Mouse (Mus musculus) bone marrow, adult 2 months (tissue): ENCODE data around the gene Fdxr.

Source experiments
- CTCF ChIP-seq: fragments of 200-500 bp; IDR thresholded peaks from 2 replicates; pipeline ENCODE4 v1.5.1; 2011; ENCODE audit warnings: low read length, control low read depth; ENCODE audit not compliant: control insufficient read depth, insufficient read depth
- POLR2A ChIP-seq: fragments of 200-500 bp; IDR thresholded peaks from 2 replicates; pipeline ENCODE4 v1.6.1; 2011; ENCODE audit warnings: low read depth, mild to moderate bottlenecking, control low read depth, low read length, borderline replicate concordance; ENCODE audit not compliant: control insufficient read depth

DNA sequence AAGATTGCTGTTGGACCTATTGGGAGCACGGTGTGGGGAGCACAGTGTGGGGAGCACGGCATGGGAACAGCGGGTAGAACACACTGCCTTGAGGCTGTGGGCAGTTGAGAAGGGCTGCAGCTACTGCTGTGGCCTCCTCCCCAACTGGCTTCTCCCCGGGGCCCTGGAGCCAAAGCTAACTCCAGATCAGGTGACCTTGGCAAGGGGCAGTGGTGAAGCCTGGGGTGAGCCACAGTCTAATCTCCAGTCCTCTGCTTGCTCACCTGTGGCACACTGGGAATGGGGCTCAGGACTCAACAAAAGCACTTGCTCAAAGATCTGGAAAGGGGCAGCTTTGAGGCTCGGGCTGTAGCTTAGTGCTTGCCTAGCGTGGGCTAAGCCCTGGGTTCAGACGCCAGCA is 40.4 kb upstream of the Fdxr start:
- TF ChIP-seq CTCF, result no peak
- no peak for TF ChIP-seq POLR2A
